Mouse (Mus musculus): Measurements from ENCODE around the gene Snrnp70. TPM values are rescaled to one million over a fixed set of nuclear protein-coding genes. Genes with fewer than 3 reads are reported as not detected.

Snrnp70 gene
- polyA plus RNA-seq, 1 experiment from 2014 or later = 285 TPM

Other genes starting within 250 kb of the Snrnp70 start
- 90.3 and 91.0 TPM in 2 replicates for gene Pih1d1, start 241.4 kb downstream of the Snrnp70 start, polyA plus RNA-seq (2016; fragmentation: Nextera tagmentation; extraction: Ambion mirVana)
- 33.4 and 39.8 TPM in 2 replicates for gene Aldh16a1, start 241.2 kb downstream of the Snrnp70 start, polyA plus RNA-seq (2016; fragmentation: Nextera tagmentation; extraction: Ambion mirVana)
- gene Slc17a7, start 231.8 kb downstream of the Snrnp70 start, polyA plus RNA-seq (2016; fragmentation: Nextera tagmentation; extraction: Ambion mirVana) = 1.1 and 1.2 TPM in 2 replicates
- gene Gfy, start 216.2 kb downstream of the Snrnp70 start, polyA plus RNA-seq (2016; fragmentation: Nextera tagmentation; extraction: Ambion mirVana) = not detected in 2 replicates
- gene Pth2, start 214.7 kb downstream of the Snrnp70 start, polyA plus RNA-seq (2016; fragmentation: Nextera tagmentation; extraction: Ambion mirVana) = not detected in 2 replicates
- 0.46 and 0.48 TPM in 2 replicates for gene Ccdc155, start 190.8 kb downstream of the Snrnp70 start, polyA plus RNA-seq (2016; fragmentation: Nextera tagmentation; extraction: Ambion mirVana)
- 3.0 and 3.4 TPM in 2 replicates for gene Dkkl1, start 183.6 kb downstream of the Snrnp70 start, polyA plus RNA-seq (2016; fragmentation: Nextera tagmentation; extraction: Ambion mirVana)
- 185 and 208 TPM in 2 replicates for gene Tead2, start 180.0 kb downstream of the Snrnp70 start, polyA plus RNA-seq (2016; fragmentation: Nextera tagmentation; extraction: Ambion mirVana)
- 1.3 and 1.5 TPM in 2 replicates for gene Cd37, start 156.6 kb downstream of the Snrnp70 start, polyA plus RNA-seq (2016; fragmentation: Nextera tagmentation; extraction: Ambion mirVana)
- gene Slc6a16, start 154.7 kb downstream of the Snrnp70 start, polyA plus RNA-seq (2016; fragmentation: Nextera tagmentation; extraction: Ambion mirVana) = 0.10 and 0.28 TPM in 2 replicates
- gene Slc6a21, start 118.2 kb downstream of the Snrnp70 start, polyA plus RNA-seq (2016; fragmentation: Nextera tagmentation; extraction: Ambion mirVana) = not detected in 2 replicates
- 11.5 and 14.7 TPM in 2 replicates for gene Trpm4, start 62.0 kb downstream of the Snrnp70 start, polyA plus RNA-seq (2016; fragmentation: Nextera tagmentation; extraction: Ambion mirVana)
- 0.65 and 0.68 TPM in 2 replicates for gene Hrc, start 60.5 kb downstream of the Snrnp70 start, polyA plus RNA-seq (2016; fragmentation: Nextera tagmentation; extraction: Ambion mirVana)
- gene Ppfia3, start 28.7 kb downstream of the Snrnp70 start, polyA plus RNA-seq (2016; fragmentation: Nextera tagmentation; extraction: Ambion mirVana) = 15.6 and 16.2 TPM in 2 replicates
- 2.9 and 3.8 TPM in 2 replicates for gene Lin7b, start 25.2 kb downstream of the Snrnp70 start, polyA plus RNA-seq (2016; fragmentation: Nextera tagmentation; extraction: Ambion mirVana)
- gene Kcna7, start 9.9 kb upstream of the Snrnp70 start, polyA plus RNA-seq (2016; fragmentation: Nextera tagmentation; extraction: Ambion mirVana) = not detected in 2 replicates
- gene Ntf5, start 18.0 kb upstream of the Snrnp70 start, polyA plus RNA-seq (2016; fragmentation: Nextera tagmentation; extraction: Ambion mirVana) = 1.2 and 1.3 TPM in 2 replicates
- 1.0 and 1.6 TPM in 2 replicates for gene Lhb, start 25.1 kb upstream of the Snrnp70 start, polyA plus RNA-seq (2016; fragmentation: Nextera tagmentation; extraction: Ambion mirVana)
- gene Gys1, start 39.1 kb upstream of the Snrnp70 start, polyA plus RNA-seq (2016; fragmentation: Nextera tagmentation; extraction: Ambion mirVana) = 34.8 TPM in 2 replicates
- 124 and 129 TPM in 2 replicates for gene Ruvbl2, start 42.4 kb upstream of the Snrnp70 start, polyA plus RNA-seq (2016; fragmentation: Nextera tagmentation; extraction: Ambion mirVana)
- gene Ftl1, start 64.1 kb upstream of the Snrnp70 start, polyA plus RNA-seq (2016; fragmentation: Nextera tagmentation; extraction: Ambion mirVana) = 5,718 and 6,089 TPM in 2 replicates
- gene Bax, start 71.2 kb upstream of the Snrnp70 start, polyA plus RNA-seq (2016; fragmentation: Nextera tagmentation; extraction: Ambion mirVana) = 231 and 244 TPM in 2 replicates
- 0.13 and 0.54 TPM in 2 replicates for gene Tulp2, start 86.1 kb upstream of the Snrnp70 start, polyA plus RNA-seq (2016; fragmentation: Nextera tagmentation; extraction: Ambion mirVana)
- not detected in 2 replicates for gene Gm45808, start 91.1 kb upstream of the Snrnp70 start, polyA plus RNA-seq (2016; fragmentation: Nextera tagmentation; extraction: Ambion mirVana)
- gene Dhdh, start 93.1 kb upstream of the Snrnp70 start, polyA plus RNA-seq (2016; fragmentation: Nextera tagmentation; extraction: Ambion mirVana) = 3.4 and 3.5 TPM in 2 replicates
- 144 and 147 TPM in 2 replicates for gene Nucb1, start 114.7 kb upstream of the Snrnp70 start, polyA plus RNA-seq (2016; fragmentation: Nextera tagmentation; extraction: Ambion mirVana)
- gene Ppp1r15a, start 130.5 kb upstream of the Snrnp70 start, polyA plus RNA-seq (2016; fragmentation: Nextera tagmentation; extraction: Ambion mirVana) = 16.7 and 19.2 TPM in 2 replicates
- 1.9 and 3.8 TPM in 2 replicates for gene Plekha4, start 130.6 kb upstream of the Snrnp70 start, polyA plus RNA-seq (2016; fragmentation: Nextera tagmentation; extraction: Ambion mirVana)
- gene Hsd17b14, start 159.2 kb upstream of the Snrnp70 start, polyA plus RNA-seq (2016; fragmentation: Nextera tagmentation; extraction: Ambion mirVana) = 0.70 and 0.79 TPM in 2 replicates
- gene Bcat2, start 174.4 kb upstream of the Snrnp70 start, polyA plus RNA-seq (2016; fragmentation: Nextera tagmentation; extraction: Ambion mirVana) = 35.2 and 36.9 TPM in 2 replicates
- gene Fgf21, start 219.7 kb upstream of the Snrnp70 start, polyA plus RNA-seq (2016; fragmentation: Nextera tagmentation; extraction: Ambion mirVana) = 0.45 TPM in 1 of 2 replicates, not detected in the other
- 0.14 TPM in 1 of 2 replicates, not detected in the other for gene Fut1, start 221.5 kb upstream of the Snrnp70 start, polyA plus RNA-seq (2016; fragmentation: Nextera tagmentation; extraction: Ambion mirVana)
- gene Izumo1, start 226.1 kb upstream of the Snrnp70 start, polyA plus RNA-seq (2016; fragmentation: Nextera tagmentation; extraction: Ambion mirVana) = 0.18 TPM in 1 of 2 replicates, not detected in the other
- gene Rasip1, start 231.7 kb upstream of the Snrnp70 start, polyA plus RNA-seq (2016; fragmentation: Nextera tagmentation; extraction: Ambion mirVana) = 15.6 and 16.2 TPM in 2 replicates
- 3.7 and 4.8 TPM in 2 replicates for gene Mamstr, start 244.2 kb upstream of the Snrnp70 start, polyA plus RNA-seq (2016; fragmentation: Nextera tagmentation; extraction: Ambion mirVana)